Mouse (Mus musculus): ENCODE data around the gene Lamc1. TPM values are rescaled to one million over a fixed set of nuclear protein-coding genes. Genes with fewer than 3 reads are reported as not detected.

Gene Lamc1
- polyA plus RNA-seq, 1 experiment from 2014 or later: 37.0 TPM

DNA sequence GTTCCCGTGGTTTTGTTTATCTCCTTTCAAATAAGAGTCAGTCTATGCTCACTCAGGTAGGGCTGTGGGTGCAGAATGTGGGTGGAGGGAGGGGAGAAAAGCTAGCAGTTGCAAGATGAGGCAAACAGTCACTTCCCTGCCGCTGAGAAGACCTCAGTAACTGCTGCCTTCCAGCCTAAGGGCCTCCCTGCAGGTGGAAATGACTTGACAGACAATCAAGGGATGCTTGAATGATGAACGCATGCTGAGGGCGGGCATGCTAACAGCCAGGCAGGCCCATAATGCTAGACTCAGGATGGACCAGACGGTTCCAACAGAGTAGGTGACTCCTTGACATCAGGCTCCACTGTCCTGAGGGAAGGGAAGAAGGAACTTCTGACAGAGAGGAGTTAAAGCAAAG is 116.9 kb downstream of the Lamc1 start:
- Histone ChIP-seq H3K4me1 (ENCODE audit: control insufficient read depth, insufficient read depth, low read length) (no peaks in the 10 kb centered on the region), H3K9ac (ENCODE audit: low read length) (no peak overlapping the region), H3K27me3 (ENCODE audit: control insufficient read depth, insufficient read depth, low read length) (no peaks in the 10 kb centered on the region), H3K27ac (ENCODE audit: low read depth, low read length) (no peak overlapping the region), H3K4me2 (ENCODE audit: low read depth) (no peak overlapping the region), H3K4me3 (ENCODE audit: low read depth, low read length) (no peak overlapping the region), H3K36me3 (ENCODE audit: control insufficient read depth, insufficient read depth, low read length) (0 out of 2 replicates have a peak, but pooled peaks cover 2% of the 10 kb centered on the region), H3K9me3 (ENCODE audit: control insufficient read depth, low read length) (no peaks in the 10 kb centered on the region)
- ATAC-seq (ENCODE audit: insufficient read depth, low FRiP score, low TSS enrichment) (no peak), DNase-seq (ENCODE audit: low spot score) (no peak)
- 63% methylated on average over 5 of the region's 5 CpGs for WGBS

DNA sequence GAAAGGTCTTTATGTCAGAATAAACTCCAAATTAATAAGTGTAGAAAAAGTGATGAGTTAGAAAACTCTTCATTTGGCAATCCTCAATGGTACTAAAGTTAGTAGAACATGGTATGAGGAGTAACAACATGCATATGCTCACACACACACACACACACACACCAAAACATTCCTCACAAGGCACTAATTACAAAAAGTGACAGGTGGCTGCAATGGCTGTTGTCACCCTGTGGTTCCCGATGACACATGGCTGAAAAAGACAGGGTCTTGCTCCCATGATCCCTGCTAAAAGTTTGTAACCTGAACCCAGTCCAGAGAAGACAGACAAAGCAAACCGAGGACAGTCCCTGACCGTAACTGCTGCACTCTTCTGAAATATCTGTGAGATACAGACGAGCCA is 121.6 kb downstream of the Lamc1 start:
- Histone ChIP-seq H3K27me3 (ENCODE audit: control insufficient read depth, insufficient read depth, low read length) (no peaks in the 10 kb centered on the region), H3K27ac (ENCODE audit: low read depth, low read length) (no peak overlapping the region), H3K4me2 (ENCODE audit: low read depth) (no peak overlapping the region), H3K4me3 (ENCODE audit: low read depth, low read length) (no peak overlapping the region), H3K4me1 (ENCODE audit: control insufficient read depth, insufficient read depth, low read length) (no peaks in the 10 kb centered on the region), H3K36me3 (ENCODE audit: control insufficient read depth, insufficient read depth, low read length) (no peaks in the 10 kb centered on the region), H3K9ac (ENCODE audit: low read length) (no peak overlapping the region), H3K9me3 (ENCODE audit: control insufficient read depth, low read length) (no peaks in the 10 kb centered on the region)
- ATAC-seq (ENCODE audit: insufficient read depth, low FRiP score, low TSS enrichment) (no peak), DNase-seq (ENCODE audit: low spot score) (no peak)
- 51% methylated on average over 4 of the region's 4 CpGs for WGBS

DNA sequence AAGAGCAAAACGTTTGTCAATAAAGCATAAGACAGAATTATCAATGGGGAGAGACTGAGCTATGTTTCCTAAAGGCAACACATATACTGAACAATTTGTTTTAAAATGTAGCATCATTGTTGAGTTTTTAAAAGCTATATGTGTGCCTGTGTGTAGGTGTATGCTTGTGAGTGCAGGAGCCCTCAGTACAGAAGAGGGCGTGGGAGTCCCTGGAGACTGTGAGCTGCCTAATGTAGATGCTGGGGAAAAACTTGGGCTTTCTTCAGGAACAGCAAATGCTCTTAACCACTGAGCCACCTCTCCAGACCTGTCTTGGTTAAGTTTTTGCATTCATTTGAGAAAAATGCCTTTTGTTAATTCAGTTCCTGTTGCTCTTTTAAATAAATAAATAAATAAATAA is 122.4 kb downstream of the Lamc1 start:
- Histone ChIP-seq H3K4me1 (ENCODE audit: control insufficient read depth, insufficient read depth, low read length) (no peaks in the 10 kb centered on the region), H3K9me3 (ENCODE audit: control insufficient read depth, low read length) (no peaks in the 10 kb centered on the region), H3K9ac (ENCODE audit: low read length) (no peak overlapping the region), H3K4me2 (ENCODE audit: low read depth) (no peak overlapping the region), H3K27ac (ENCODE audit: low read depth, low read length) (no peak overlapping the region), H3K27me3 (ENCODE audit: control insufficient read depth, insufficient read depth, low read length) (no peaks in the 10 kb centered on the region), H3K36me3 (ENCODE audit: control insufficient read depth, insufficient read depth, low read length) (no peaks in the 10 kb centered on the region), H3K4me3 (ENCODE audit: low read depth, low read length) (no peak overlapping the region)
- no peak for DNase-seq (ENCODE audit: low spot score)
- 84% methylated on average over 2 of the region's 2 CpGs for WGBS
- no peak for ATAC-seq (ENCODE audit: insufficient read depth, low FRiP score, low TSS enrichment)

DNA sequence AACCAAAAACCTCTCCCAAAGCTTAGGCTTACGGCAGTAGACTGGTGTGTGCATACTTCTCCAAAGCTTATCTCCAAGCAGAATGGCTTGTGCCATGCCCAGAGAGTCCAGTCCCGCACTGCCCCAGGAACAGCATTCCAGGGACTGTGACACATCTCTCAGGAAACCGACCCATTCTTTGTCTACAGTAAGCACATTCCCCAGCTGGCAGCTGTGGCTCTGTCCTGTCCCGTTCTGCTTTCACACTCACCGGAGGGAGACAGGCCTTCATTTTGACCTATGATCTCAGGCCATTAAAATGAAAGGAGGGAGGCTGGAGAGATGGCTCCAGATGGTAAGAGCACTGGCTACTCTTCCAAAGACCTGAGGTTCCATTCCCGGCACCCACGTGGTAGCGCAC is 130.4 kb downstream of the Lamc1 start:
- ATAC-seq (ENCODE audit: insufficient read depth, low FRiP score, low TSS enrichment) (peak; percentile 58; the same call in 1 of the 2 replicates), DNase-seq (ENCODE audit: low spot score) (peak; percentile 38)
- Histone ChIP-seq H3K9me3 (ENCODE audit: control insufficient read depth, low read length) (no peaks in the 10 kb centered on the region), H3K4me1 (ENCODE audit: control insufficient read depth, insufficient read depth, low read length) (peaks cover 7% of the 10 kb centered on the region), H3K4me3 (ENCODE audit: low read depth, low read length) (no peak overlapping the region), H3K27ac (ENCODE audit: low read depth, low read length) (no peak overlapping the region), H3K4me2 (ENCODE audit: low read depth) (no peak overlapping the region), H3K27me3 (ENCODE audit: control insufficient read depth, insufficient read depth, low read length) (no peaks in the 10 kb centered on the region), H3K9ac (ENCODE audit: low read length) (no peak overlapping the region), H3K36me3 (ENCODE audit: control insufficient read depth, insufficient read depth, low read length) (no peaks in the 10 kb centered on the region)
- 34% methylated on average over 8 of the region's 8 CpGs for WGBS

DNA sequence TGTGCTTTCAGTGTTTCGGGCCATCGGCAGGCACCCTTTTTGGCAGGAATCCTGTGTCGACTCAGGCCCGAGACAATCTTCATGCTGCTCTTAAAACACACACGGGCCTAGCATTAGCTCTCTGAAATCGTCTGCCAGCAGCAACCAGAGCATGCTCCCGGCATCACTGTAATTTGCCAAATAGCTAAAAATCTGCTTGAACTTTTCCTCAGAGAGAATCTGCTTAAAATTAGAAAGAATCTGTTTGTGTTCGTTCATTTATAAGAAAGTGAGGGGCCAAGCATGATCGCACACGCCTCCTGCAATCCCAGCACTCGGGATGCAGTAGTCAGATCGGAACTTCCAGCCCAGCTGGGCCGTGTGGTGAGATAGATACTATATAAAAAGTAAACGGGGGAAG is 131.1 kb downstream of the Lamc1 start:
- no peak overlapping the region for H3K9ac ChIP-seq (ENCODE audit: low read length)
- H3K4me3 ChIP-seq (ENCODE audit: low read depth, low read length): no peak overlapping the region
- no peaks in the 10 kb centered on the region for H3K9me3 ChIP-seq (ENCODE audit: control insufficient read depth, low read length)
- H3K4me2 ChIP-seq (ENCODE audit: low read depth): no peak overlapping the region
- H3K36me3 ChIP-seq (ENCODE audit: control insufficient read depth, insufficient read depth, low read length): no peaks in the 10 kb centered on the region
- 68% methylated on average over 14 of the region's 14 CpGs for WGBS
- no peak overlapping the region for H3K27ac ChIP-seq (ENCODE audit: low read depth, low read length)
- ATAC-seq (ENCODE audit: insufficient read depth, low FRiP score, low TSS enrichment): no peak
- H3K27me3 ChIP-seq (ENCODE audit: control insufficient read depth, insufficient read depth, low read length): no peaks in the 10 kb centered on the region
- no peak for DNase-seq (ENCODE audit: low spot score)
- peaks cover 7% of the 10 kb centered on the region for H3K4me1 ChIP-seq (ENCODE audit: control insufficient read depth, insufficient read depth, low read length)

DNA sequence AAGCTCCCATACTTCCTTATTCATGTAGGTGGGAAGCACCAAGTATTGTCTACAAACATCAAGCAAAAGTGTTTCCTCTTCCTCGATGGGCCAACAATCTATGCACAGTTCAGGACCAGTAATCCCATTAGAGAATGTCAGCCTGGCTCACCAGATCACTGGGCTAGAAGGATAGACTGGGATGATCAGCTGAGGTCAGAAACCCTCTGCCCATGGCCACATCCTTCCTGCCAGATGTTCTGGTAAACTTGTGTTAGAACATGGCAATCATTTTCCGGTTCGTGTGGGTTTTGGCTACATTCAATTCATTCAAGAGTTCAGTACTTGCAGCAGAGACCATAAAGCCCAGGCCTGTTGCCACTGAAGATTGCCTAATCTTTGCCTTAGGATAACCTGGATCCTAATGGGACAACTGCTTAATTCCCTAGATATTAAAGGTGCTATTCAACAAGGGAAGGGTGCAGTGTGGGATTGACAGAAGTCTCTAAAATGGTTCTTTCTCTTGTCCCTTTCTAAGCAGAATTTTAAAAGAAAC is 135.2 kb downstream of the Lamc1 start:
- H3K4me1 ChIP-seq (ENCODE audit: control insufficient read depth, insufficient read depth, low read length): peaks cover 7% of the 10 kb centered on the region
- H3K27ac ChIP-seq (ENCODE audit: low read depth, low read length): no peak overlapping the region
- H3K9me3 ChIP-seq (ENCODE audit: control insufficient read depth, low read length): no peaks in the 10 kb centered on the region
- no peak overlapping the region for H3K4me3 ChIP-seq (ENCODE audit: low read depth, low read length)
- no peak overlapping the region for H3K9ac ChIP-seq (ENCODE audit: low read length)
- DNase-seq (ENCODE audit: low spot score): no peak
- H3K4me2 ChIP-seq (ENCODE audit: low read depth): no peak overlapping the region
- H3K36me3 ChIP-seq (ENCODE audit: control insufficient read depth, insufficient read depth, low read length): no peaks in the 10 kb centered on the region
- ATAC-seq (ENCODE audit: insufficient read depth, low FRiP score, low TSS enrichment): no peak
- 84% methylated on average over 3 of the region's 3 CpGs for WGBS
- H3K27me3 ChIP-seq (ENCODE audit: control insufficient read depth, insufficient read depth, low read length): no peaks in the 10 kb centered on the region

DNA sequence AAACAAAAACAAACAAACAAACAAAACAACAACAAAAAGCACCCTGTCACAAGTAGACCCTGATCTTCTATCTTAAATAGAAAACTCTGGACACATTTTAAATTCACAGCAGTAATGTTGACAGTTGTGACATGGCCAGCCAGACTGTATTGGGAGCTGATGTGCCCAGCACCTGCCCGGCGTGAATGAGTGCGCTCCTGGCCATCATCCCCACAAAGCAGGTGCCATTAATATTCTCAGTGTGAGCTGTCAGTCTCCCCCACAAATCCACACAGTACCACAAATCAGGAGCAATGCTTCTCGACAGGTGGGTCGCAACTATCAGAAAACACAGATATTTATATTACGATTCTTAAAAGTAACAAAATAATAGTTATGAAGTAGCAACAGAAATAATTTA is 139.6 kb downstream of the Lamc1 start:
- Histone ChIP-seq H3K4me3 (ENCODE audit: low read depth, low read length) (no peak overlapping the region), H3K4me1 (ENCODE audit: control insufficient read depth, insufficient read depth, low read length) (no peaks in the 10 kb centered on the region; the same call in 1 of the 2 replicates), H3K9me3 (ENCODE audit: control insufficient read depth, low read length) (no peaks in the 10 kb centered on the region), H3K4me2 (ENCODE audit: low read depth) (no peak overlapping the region), H3K27ac (ENCODE audit: low read depth, low read length) (no peak overlapping the region), H3K27me3 (ENCODE audit: control insufficient read depth, insufficient read depth, low read length) (0 out of 2 replicates have a peak, but pooled peaks cover 2% of the 10 kb centered on the region), H3K9ac (ENCODE audit: low read length) (no peak overlapping the region), H3K36me3 (ENCODE audit: control insufficient read depth, insufficient read depth, low read length) (no peaks in the 10 kb centered on the region)
- ATAC-seq (ENCODE audit: insufficient read depth, low FRiP score, low TSS enrichment): no peak
- WGBS: 85% methylated on average over 6 of the region's 6 CpGs
- DNase-seq (ENCODE audit: low spot score): no peak

DNA sequence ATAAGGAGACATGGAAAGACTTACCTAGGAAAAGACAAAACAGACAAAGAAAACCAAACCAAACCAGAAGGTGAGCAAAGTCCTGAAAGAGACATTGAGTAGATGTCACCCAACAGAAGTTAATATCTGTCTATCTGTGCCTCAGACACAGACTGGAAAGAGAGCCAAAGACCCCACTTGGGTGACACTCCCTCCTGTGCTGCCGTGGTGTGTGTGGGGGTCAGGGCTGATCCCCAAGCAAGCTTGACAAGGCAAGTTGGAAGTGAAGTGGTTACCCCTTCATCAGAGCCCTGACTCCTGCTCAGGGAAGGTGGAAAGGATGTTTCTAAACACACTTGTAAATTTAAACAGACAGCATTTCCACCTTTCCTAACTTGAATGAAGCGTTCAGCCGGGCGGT is 140.2 kb downstream of the Lamc1 start:
- ATAC-seq (ENCODE audit: insufficient read depth, low FRiP score, low TSS enrichment): no peak

DNA sequence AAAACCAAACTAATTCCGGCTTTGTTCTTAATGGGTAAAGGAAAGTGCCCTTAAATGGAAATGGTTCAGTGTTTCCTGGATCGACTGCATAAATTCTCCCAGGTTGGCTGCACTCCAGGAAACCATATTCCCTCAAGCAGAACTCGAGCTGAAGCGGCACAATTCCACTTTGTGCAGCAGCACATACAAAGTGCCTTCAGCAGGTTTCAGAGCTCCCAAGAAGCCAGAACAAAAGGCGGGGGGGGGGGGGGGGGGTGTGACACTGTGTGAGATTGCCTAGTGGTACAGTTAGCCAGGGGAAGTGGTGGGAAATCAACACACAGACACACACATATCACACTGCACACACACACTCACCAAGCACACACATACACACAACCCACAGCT is 140.7 kb downstream of the Lamc1 start:
- 25% methylated on average over 5 of the region's 5 CpGs for WGBS

More for the DNA sequence above, 140.2 kb downstream of the Lamc1 start:
- H3K9me3 ChIP-seq (ENCODE audit: control insufficient read depth, low read length): no peaks in the 10 kb centered on the region
- no peaks in the 10 kb centered on the region for H3K36me3 ChIP-seq (ENCODE audit: control insufficient read depth, insufficient read depth, low read length)
- no peak overlapping the region for H3K4me2 ChIP-seq (ENCODE audit: low read depth)
- 81% methylated on average over 4 of the region's 4 CpGs for WGBS
- 0 out of 2 replicates have a peak, but pooled peaks cover 3% of the 10 kb centered on the region for H3K27me3 ChIP-seq (ENCODE audit: control insufficient read depth, insufficient read depth, low read length)
- H3K4me1 ChIP-seq (ENCODE audit: control insufficient read depth, insufficient read depth, low read length): no peaks in the 10 kb centered on the region; the same call in 1 of the 2 replicates
- no peak overlapping the region for H3K27ac ChIP-seq (ENCODE audit: low read depth, low read length)
- no peak overlapping the region; the same call in 1 of the 2 replicates for H3K9ac ChIP-seq (ENCODE audit: low read length)
- DNase-seq (ENCODE audit: low spot score): no peak
- no peak overlapping the region for H3K4me3 ChIP-seq (ENCODE audit: low read depth, low read length)

More for the DNA sequence above, 140.7 kb downstream of the Lamc1 start:
- H3K27me3 ChIP-seq (ENCODE audit: control insufficient read depth, insufficient read depth, low read length): peaks cover 6% of the 10 kb centered on the region
- no peak overlapping the region for H3K27ac ChIP-seq (ENCODE audit: low read depth, low read length)
- H3K4me1 ChIP-seq (ENCODE audit: control insufficient read depth, insufficient read depth, low read length): no peaks in the 10 kb centered on the region; the same call in 1 of the 2 replicates
- DNase-seq (ENCODE audit: low spot score): peak; percentile 27
- ATAC-seq (ENCODE audit: insufficient read depth, low FRiP score, low TSS enrichment): peak; percentile 31; the same call in 1 of the 2 replicates
- H3K9me3 ChIP-seq (ENCODE audit: control insufficient read depth, low read length): no peaks in the 10 kb centered on the region
- no peak overlapping the region for H3K9ac ChIP-seq (ENCODE audit: low read length)
- H3K4me3 ChIP-seq (ENCODE audit: low read depth, low read length): no peak overlapping the region
- no peaks in the 10 kb centered on the region for H3K36me3 ChIP-seq (ENCODE audit: control insufficient read depth, insufficient read depth, low read length)
- H3K4me2 ChIP-seq (ENCODE audit: low read depth): no peak overlapping the region
